Mouse (Mus musculus) spleen, adult 2 months (tissue): ENCODE data around the gene Gp1ba. TPM values are rescaled to one million over a fixed set of nuclear protein-coding genes. Genes with fewer than 3 reads are reported as not detected.

Experiments used
- DNase-seq, 2 experiments: peaks; one replicate each; pipeline versions ENCODE4 v3.0.0 to v3.0.0-alpha.2; 2012 to 2021; ENCODE audit warnings: low spot score in 2 of 2, low read depth in 1 of 2
- H3K27ac ChIP-seq: fragments of 200-500 bp; 2 replicates; pipeline ENCODE4 v1.5.1; 2012; ENCODE audit warnings: low read length, inconsistent platforms; ENCODE audit not compliant: insufficient read depth
- H3K27me3 ChIP-seq: fragments of 200-500 bp; 2 replicates; pipeline ENCODE4 v1.6.1; 2012; ENCODE audit warnings: mild to moderate bottlenecking, moderate library complexity, low read length, inconsistent platforms; ENCODE audit not compliant: control insufficient read depth, insufficient read depth
- H3K36me3 ChIP-seq: fragments of 200-500 bp; 2 replicates; pipeline ENCODE4 v1.6.1; 2012; ENCODE audit warnings: mild to moderate bottlenecking, low read length, inconsistent platforms; ENCODE audit not compliant: control insufficient read depth, insufficient read depth
- H3K4me1 ChIP-seq: fragments of 200-500 bp; 2 replicates; pipeline ENCODE4 v1.6.1; 2011; ENCODE audit warnings: inconsistent platforms; ENCODE audit not compliant: control insufficient read depth, insufficient read depth, insufficient read length
- H3K4me3 ChIP-seq: fragments of 200-500 bp; 2 replicates; pipeline ENCODE4 v1.5.1; 2011; ENCODE audit warnings: mild to moderate bottlenecking, inconsistent platforms; ENCODE audit not compliant: insufficient read depth, insufficient read length; ENCODE audit errors: extremely low read depth
- CTCF ChIP-seq: fragments of 200-500 bp; IDR thresholded peaks from 2 replicates; pipeline ENCODE4 v1.5.1; 2011; ENCODE audit warnings: mild to moderate bottlenecking, inconsistent platforms; ENCODE audit not compliant: insufficient read depth, insufficient read length, insufficient replicate concordance; ENCODE audit errors: extremely low read depth
- POLR2A ChIP-seq: fragments of 200-500 bp; IDR thresholded peaks from 2 replicates; pipeline ENCODE4 v1.6.1; 2011; ENCODE audit warnings: low read depth, low read length, inconsistent platforms
- WGBS: fragments of 180-500 bp; shearing (Covaris S2); methylation state at CpG from one replicate; pipeline ENCODE4 v1.1.7; 2018; 5-methylcytosine and 5-hydroxymethylcytosine counted together
- polyA plus RNA-seq: library from polyadenylated mRNA; depleted of rRNA; stranded (reverse); fragments of >200 nt; gene quantifications from 2 replicates; pipeline ENCODE4 v1.2.3, GENCODE M21; 2012

Gp1ba gene
- polyA plus RNA-seq, 1 experiment = 9.3 TPM

GRCm38 (mm10) chr11:70647716-70648420 is 8.9 kb downstream of the Gp1ba start:
- peak in 1 of 2 experiments; percentile 55 for DNase-seq
- H3K36me3 ChIP-seq = peaks cover 44% of the 10 kb centered on the region

DNA sequence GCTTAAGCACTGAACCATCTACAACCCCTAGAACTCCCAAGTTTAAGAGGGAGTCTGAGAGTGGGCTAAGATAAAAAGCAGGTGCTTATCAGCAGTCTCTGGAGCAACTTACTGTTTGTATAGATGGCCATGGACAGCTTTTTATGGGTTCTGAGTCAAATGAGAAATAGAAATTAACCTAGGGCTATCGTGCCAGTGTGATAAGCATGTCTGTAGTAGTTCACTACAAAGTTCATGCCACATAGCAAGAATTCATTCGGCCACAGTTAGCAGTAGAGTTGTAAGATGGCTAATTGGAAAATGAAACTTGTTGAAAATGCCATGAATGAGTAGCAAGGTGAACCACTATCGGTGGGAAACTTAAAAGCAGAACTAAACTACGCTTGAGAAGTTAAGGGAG is 9.6 kb downstream of the Gp1ba start:
- no peak for DNase-seq
- Histone ChIP-seq H3K36me3 (peaks cover 50% of the 10 kb centered on the region), H3K27ac (peak overlapping the region; percentile 92), H3K27me3 (no peaks in the 10 kb centered on the region), H3K4me3 (peak overlapping the region; percentile 80), H3K4me1 (peaks cover 20% of the 10 kb centered on the region; the same call in 1 of the 2 replicates)
- TF ChIP-seq POLR2A = no peak
- no peak for TF ChIP-seq CTCF
- WGBS = 3% methylated on average over 4 of the region's 4 CpGs

More at GRCm38 (mm10) chr11:70647716-70648420, 8.9 kb downstream of the Gp1ba start:
- H3K27ac ChIP-seq = peak overlapping the region; percentile 92
- H3K27me3 ChIP-seq = no peaks in the 10 kb centered on the region
- TF ChIP-seq POLR2A (peak; percentile 43), CTCF (no peak)
- WGBS = 3% methylated on average over 28 of the region's 28 CpGs
- H3K4me3 ChIP-seq = peak overlapping the region; percentile 80
- peaks cover 20% of the 10 kb centered on the region; the same call in 1 of the 2 replicates for H3K4me1 ChIP-seq

DNA sequence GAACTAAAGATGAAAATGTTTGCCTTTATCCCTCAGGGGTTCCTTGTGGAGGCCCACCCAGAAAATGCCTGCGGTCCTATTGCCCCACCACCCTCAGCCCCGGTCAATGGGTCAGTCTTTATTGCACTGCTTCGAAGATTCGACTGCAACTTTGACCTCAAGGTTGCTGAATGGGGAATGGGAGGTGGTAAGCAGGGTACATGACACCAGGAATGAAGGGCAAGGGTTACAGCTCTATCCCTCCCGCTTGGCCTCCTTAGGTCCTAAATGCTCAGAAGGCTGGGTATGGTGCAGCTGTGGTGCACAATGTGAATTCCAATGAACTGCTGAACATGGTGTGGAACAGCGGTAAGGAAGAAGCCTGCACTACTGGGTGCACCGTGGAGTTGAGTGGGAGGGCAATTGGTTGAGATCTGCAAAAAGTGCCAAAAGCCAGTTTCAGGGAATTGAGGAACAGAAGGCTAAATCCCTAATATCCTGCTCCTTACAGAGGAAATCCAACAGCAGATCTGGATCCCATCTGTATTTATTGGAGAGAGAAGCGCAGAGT is 10.3 kb downstream of the Gp1ba start:
- no peak for TF ChIP-seq POLR2A
- TF ChIP-seq CTCF = no peak
- Histone ChIP-seq H3K4me1 (peaks cover 20% of the 10 kb centered on the region; the same call in 1 of the 2 replicates), H3K27me3 (no peaks in the 10 kb centered on the region), H3K27ac (peak overlapping the region; percentile 57), H3K36me3 (peaks cover 53% of the 10 kb centered on the region), H3K4me3 (peak overlapping the region; percentile 80; the same call in 1 of the 2 replicates)
- WGBS = 69% methylated on average over 8 of the region's 8 CpGs
- DNase-seq = no peak

DNA sequence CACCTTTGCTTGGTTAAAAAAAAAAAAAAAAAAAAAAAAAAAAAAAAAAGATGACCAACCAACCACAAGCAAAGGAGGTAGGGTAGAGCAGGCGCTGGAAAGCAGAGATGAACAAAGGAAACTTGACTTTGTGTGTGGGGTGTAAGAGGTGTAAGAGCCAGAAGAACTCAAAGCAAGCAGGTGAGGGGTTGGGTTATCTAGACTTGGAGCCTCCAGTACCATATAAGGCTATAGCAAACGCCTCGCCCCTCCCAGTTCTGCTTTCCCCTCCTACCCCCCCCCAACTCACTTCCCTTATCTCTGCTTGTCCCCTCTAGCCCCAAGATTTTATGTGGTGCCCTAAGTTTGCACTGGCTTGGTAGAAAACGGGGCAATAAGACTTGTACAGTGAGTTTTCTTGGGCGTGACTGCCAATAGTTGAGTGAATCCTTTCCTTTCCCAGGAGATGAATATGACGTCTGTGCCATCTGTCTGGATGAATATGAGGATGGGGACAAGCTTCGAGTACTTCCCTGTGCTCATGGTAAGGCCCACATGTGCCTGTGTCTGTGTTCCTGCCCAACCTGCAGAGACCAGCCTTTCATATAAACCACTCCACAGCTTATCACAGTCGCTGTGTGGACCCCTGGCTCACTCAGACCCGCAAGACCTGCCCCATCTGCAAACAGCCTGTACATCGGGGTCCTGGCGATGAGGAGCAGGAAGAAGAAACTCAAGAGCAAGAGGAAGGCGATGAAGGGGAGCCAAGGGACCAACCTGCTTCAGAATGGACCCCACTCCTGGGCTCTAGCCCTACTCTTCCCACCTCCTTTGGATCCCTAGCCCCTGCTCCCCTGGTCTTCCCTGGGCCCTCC is 11.6 kb downstream of the Gp1ba start:
- peaks cover 44% of the 10 kb centered on the region for H3K36me3 ChIP-seq
- 25% methylated on average over 12 of the region's 12 CpGs for whole genome bisulfite sequencing
- H3K4me1 ChIP-seq = peaks cover 20% of the 10 kb centered on the region; the same call in 1 of the 2 replicates
- H3K27me3 ChIP-seq = no peaks in the 10 kb centered on the region
- peak overlapping the region; percentile 45 for H3K4me3 ChIP-seq
- TF ChIP-seq CTCF (no peak), POLR2A (no peak)
- peak; percentile 50 to 83 for DNase-seq
- H3K27ac ChIP-seq = peak overlapping the region; percentile 92

DNA sequence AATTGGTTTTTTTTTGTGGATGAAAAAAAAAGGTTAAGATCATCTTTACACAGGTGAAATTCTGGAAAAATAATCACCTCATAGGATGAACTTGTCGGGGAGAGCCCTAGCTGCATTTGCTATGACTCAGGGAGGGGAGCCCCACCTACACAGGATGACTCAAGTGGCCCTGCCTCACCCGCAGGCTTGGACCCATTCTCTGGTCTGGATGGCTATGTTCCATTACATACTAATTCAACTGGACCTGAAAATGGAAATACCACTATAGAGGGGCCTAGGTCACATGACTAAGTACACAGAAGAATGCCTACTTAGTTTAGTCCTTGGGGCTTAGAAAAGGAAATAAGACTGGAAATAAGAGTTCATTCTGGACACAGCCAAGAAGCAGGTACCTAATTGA is 12.5 kb downstream of the Gp1ba start:
- DNase-seq = no peak
- peak overlapping the region; percentile 92 for H3K27ac ChIP-seq
- TF ChIP-seq POLR2A = no peak; the same call in 1 of the 2 replicates
- no peak for TF ChIP-seq CTCF
- H3K36me3 ChIP-seq = peaks cover 44% of the 10 kb centered on the region
- 15% methylated on average over 2 of the region's 2 CpGs for WGBS
- no peaks in the 10 kb centered on the region for H3K27me3 ChIP-seq
- peaks cover 19% of the 10 kb centered on the region; the same call in 1 of the 2 replicates for H3K4me1 ChIP-seq
- H3K4me3 ChIP-seq = peak overlapping the region; percentile 34; the same call in 1 of the 2 replicates

DNA sequence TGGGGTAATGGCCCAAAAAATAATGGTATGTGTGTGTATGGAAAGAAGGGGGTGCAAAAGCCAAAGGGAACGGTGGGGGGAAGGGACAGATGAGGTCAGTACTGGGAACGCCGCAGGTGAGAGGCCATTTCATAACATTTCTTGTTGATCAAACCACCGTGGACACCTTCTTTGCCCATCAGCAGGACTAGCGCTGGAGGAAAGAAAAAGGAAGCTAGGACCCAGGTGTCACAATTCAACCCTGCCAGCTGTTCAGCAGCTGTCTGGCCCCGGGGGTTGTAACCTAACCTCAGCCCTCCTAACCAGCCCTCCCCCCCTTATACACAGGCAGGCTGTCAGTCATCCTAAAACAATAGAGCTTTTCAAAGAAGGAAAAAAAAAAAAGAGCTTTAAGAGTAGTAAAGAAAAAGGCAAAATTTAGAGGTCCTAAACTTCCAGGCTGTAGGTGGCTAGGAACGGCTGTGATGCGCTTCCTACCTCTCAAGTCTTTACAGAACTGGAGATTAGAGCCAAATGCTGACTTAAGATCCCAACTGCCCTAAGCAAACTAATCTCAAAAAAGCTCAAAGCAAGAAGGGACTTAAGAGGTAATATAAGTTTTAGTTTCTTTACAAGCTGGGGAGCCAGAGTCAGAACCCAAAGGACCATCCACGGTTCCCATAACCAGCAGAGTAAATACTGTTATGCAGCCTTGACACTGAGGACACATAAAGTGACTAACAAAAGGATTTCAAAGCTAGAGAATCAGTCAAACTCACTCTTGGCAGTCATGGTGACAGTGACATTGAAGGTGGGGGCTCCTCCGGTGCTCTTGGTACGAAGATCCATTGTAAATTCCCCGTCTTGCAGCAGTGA is 13.3 kb downstream of the Gp1ba start:
- 20% methylated on average over 12 of the region's 12 CpGs for WGBS
- H3K4me3 ChIP-seq = peak overlapping the region; percentile 99
- peaks cover 44% of the 10 kb centered on the region for H3K36me3 ChIP-seq
- no peak for TF ChIP-seq CTCF
- no peak for TF ChIP-seq POLR2A
- H3K27ac ChIP-seq = peak overlapping the region; percentile 100
- H3K4me1 ChIP-seq = peaks cover 26% of the 10 kb centered on the region; the same call in 1 of the 2 replicates
- no peak for DNase-seq
- H3K27me3 ChIP-seq = no peaks in the 10 kb centered on the region
